16 mouse cellular contexts compared by ENCODE assay signal in genomic region chr11:121661116-121661515, GRCm38 (mm10).
"Had no signal": no experiment of that assay in that cellular context is flagged by ENCODE, and none has a peak within 500 bp of the region (broad histone marks: within the 10 kb centered on the region; RNA-seq: fewer than 3 reads in every experiment).

No protein-coding gene starts in this region.

- ATAC-seq: lung, postnatal 0 days; midbrain, embryonic 13.5 days; midbrain, embryonic 15.5 days had no signal

- H3K9me3 ChIP-seq: lung, embryonic 15.5 days; midbrain, embryonic 13.5 days; midbrain, embryonic 15.5 days; neural tube, embryonic 12.5 days had no signal

- H3K9ac ChIP-seq: lung, embryonic 15.5 days; midbrain, embryonic 13.5 days; midbrain, embryonic 15.5 days; neural tube, embryonic 12.5 days had no signal

- H3K4me3 ChIP-seq: lung, embryonic 15.5 days; megakaryocyte, embryonic 14.5 days; midbrain, embryonic 13.5 days; midbrain, embryonic 15.5 days; neural tube, embryonic 12.5 days had no signal

- DNase-seq: lung, adult 2 months; lung, postnatal 14 days; lung, postnatal 36 days; right cerebral cortex, postnatal 14 days; spleen, adult 18-20 months; thymus, adult 18-20 months; thymus, postnatal 14 days; thymus, postnatal 36 days had no signal

- H3K4me1 ChIP-seq: lung, embryonic 15.5 days; midbrain, embryonic 13.5 days; midbrain, embryonic 15.5 days; neural tube, embryonic 12.5 days had no signal

- H3K4me2 ChIP-seq: lung, embryonic 15.5 days; midbrain, embryonic 11.5 days; midbrain, embryonic 13.5 days; midbrain, embryonic 15.5 days; neural tube, embryonic 12.5 days had no signal

- H3K27ac ChIP-seq: lung, embryonic 15.5 days; macrophage; midbrain, embryonic 13.5 days; midbrain, embryonic 15.5 days; neural tube, embryonic 12.5 days had no signal

- H3K27me3 ChIP-seq: lung, embryonic 15.5 days; megakaryocyte, embryonic 14.5 days; midbrain, embryonic 13.5 days; midbrain, embryonic 15.5 days; neural tube, embryonic 12.5 days had no signal

- H3K36me3 ChIP-seq: lung, embryonic 15.5 days; midbrain, embryonic 15.5 days; neural tube, embryonic 12.5 days had no signal
